Mouse (Mus musculus) heart, adult 10 weeks (tissue): ENCODE measurements around the gene Vmn1r31. TPM values are rescaled to one million over a fixed set of nuclear protein-coding genes. Genes with fewer than 3 reads are reported as not detected.

ENCODE experiments used
- polyA plus RNA-seq: library from polyadenylated mRNA; stranded (reverse); fragments of 350-450 nt; fragmentation: Illumina TruSeq; extraction: RNeasy Lipid Tissue Mini Kit (QIAGEN cat#74804); gene quantifications from one replicate; pipeline ENCODE4 v1.2.3, GENCODE M21; 2014; ENCODE audit warnings: low read depth, low replicate concordance

The Vmn1r31 gene
- not detected for polyA plus RNA-seq

GRCm38 (mm10) chr6:58475230-58475629 is at the start of gene Vmn1r31:
Gene Vmn1r31, minus strand, starts transcription at chr6:58475330.

DNA sequence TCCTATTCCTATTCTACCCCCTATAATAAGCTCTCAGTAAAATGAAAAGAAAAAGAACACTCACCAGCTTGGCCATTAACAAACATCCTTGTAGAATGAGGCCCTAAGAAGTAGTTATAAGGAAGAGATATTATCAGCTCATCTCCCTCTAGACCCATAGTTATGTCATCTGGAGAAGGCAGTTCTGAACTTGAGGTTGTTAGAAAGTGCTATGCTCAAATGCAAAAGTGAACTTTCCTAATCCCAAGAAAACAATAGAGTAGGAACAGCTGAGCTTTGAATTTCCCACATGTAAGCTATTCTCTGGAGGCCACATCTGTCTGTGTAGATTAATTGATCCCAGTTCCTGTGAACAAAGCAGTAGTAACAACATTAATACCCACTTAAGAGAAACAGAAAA is 31.8 kb downstream of the Vmn1r31 start, which contains the start of gene Vmn1r30:
Vmn1r30 (minus strand) TSS at position 101 of the 400 bp plus-strand sequence.

Other genes starting within 250 kb of the Vmn1r31 start
- gene Vmn1r28, start 213.3 kb downstream of the Vmn1r31 start, polyA plus RNA-seq: not detected
- not detected for gene Vmn1r29, start 173.8 kb downstream of the Vmn1r31 start, polyA plus RNA-seq
- not detected for gene Vmn1r30, start 31.9 kb downstream of the Vmn1r31 start, polyA plus RNA-seq
- 30.4 TPM for gene Abcg2, start 109.2 kb upstream of the Vmn1r31 start, polyA plus RNA-seq